Mouse (Mus musculus): ENCODE measurements at regions not wholly inside any gene's neighbourhood (a gene's known extent, or its start where the extent isn't known, plus 50 kb on each side); places are given as distances from the start of the nearest gene placed in this dataset. TPM values are rescaled to one million over a fixed set of nuclear protein-coding genes. Genes with fewer than 3 reads are reported as not detected.

DNA sequence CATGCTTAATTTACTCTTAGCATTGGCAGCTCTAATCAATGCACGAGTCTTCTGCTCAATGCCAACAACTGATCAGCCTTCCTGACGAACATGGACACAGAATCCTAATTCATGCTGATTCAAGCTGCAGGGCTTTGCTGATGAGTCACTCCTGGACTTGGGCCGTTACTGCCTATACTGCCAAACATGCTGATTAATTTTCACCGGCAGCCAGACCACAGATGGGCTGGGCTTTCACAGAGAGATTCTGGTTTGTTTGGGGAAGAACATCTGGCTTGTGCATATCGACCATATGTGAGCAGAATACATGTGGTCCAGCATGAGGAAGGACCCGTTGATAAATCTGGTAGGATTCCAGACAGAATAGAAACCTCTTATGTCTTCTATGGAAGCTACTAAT, 358.9 kb downstream of the Xylt1 start:
- 38% methylated on average over 6 of the region's 6 CpGs for WGBS
- Histone ChIP-seq H3K4me3 (ENCODE audit: low read depth, low read length) (no peak overlapping the region), H3K27ac (ENCODE audit: low read depth) (no peak overlapping the region), H3K36me3 (ENCODE audit: control insufficient read depth, insufficient read depth, low read length) (no peaks in the 10 kb centered on the region), H3K9me3 (ENCODE audit: control insufficient read depth, low read length) (no peaks in the 10 kb centered on the region), H3K4me1 (replicated peaks; ENCODE audit: control insufficient read depth, insufficient read depth, low read length) (no peaks in the 10 kb centered on the region; the same call in 1 of the 2 replicates), H3K9ac (ENCODE audit: low read length) (no peak overlapping the region), H3K27me3 (replicated peaks; ENCODE audit: control insufficient read depth, insufficient read depth, low read length) (no peaks in the 10 kb centered on the region), H3K4me2 (ENCODE audit: low read length) (no peak overlapping the region)
- ATAC-seq (replicated peaks; ENCODE audit: low FRiP score, low TSS enrichment, low read depth) (peak; percentile 68; the same call in 1 of the 2 replicates), DNase-seq (ENCODE audit: low spot score) (no peak)

DNA sequence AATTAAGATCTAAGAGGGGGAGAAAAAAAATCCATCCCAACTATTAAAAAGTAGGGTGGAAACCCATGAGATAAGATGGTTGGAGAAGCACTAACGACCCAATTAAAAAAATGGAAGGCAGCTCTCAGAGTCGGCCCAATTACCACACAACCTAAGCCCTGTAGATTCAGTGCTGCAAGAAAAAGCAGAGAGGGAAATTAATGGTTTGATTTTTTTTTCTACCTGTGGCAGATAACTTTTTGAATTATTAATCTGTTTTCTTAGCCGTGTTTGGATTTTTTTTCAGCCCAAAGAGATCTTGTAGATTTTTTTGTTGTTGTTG, 354.9 kb downstream of the Xylt1 start:
- H3K9me3 ChIP-seq (ENCODE audit: control insufficient read depth, low read length): no peaks in the 10 kb centered on the region
- H3K27me3 ChIP-seq (replicated peaks; ENCODE audit: control insufficient read depth, insufficient read depth, low read length): no peaks in the 10 kb centered on the region
- 73% methylated on average over 3 of the region's 3 CpGs for WGBS
- DNase-seq (ENCODE audit: low spot score): no peak
- no peaks in the 10 kb centered on the region for H3K36me3 ChIP-seq (ENCODE audit: control insufficient read depth, insufficient read depth, low read length)
- no peak overlapping the region for H3K4me3 ChIP-seq (ENCODE audit: low read depth, low read length)
- no peaks in the 10 kb centered on the region; the same call in 1 of the 2 replicates for H3K4me1 ChIP-seq (replicated peaks; ENCODE audit: control insufficient read depth, insufficient read depth, low read length)
- H3K4me2 ChIP-seq (ENCODE audit: low read length): no peak overlapping the region
- no peak overlapping the region for H3K27ac ChIP-seq (ENCODE audit: low read depth)
- no peak overlapping the region for H3K9ac ChIP-seq (ENCODE audit: low read length)
- no peak for ATAC-seq (replicated peaks; ENCODE audit: low FRiP score, low TSS enrichment, low read depth)

DNA sequence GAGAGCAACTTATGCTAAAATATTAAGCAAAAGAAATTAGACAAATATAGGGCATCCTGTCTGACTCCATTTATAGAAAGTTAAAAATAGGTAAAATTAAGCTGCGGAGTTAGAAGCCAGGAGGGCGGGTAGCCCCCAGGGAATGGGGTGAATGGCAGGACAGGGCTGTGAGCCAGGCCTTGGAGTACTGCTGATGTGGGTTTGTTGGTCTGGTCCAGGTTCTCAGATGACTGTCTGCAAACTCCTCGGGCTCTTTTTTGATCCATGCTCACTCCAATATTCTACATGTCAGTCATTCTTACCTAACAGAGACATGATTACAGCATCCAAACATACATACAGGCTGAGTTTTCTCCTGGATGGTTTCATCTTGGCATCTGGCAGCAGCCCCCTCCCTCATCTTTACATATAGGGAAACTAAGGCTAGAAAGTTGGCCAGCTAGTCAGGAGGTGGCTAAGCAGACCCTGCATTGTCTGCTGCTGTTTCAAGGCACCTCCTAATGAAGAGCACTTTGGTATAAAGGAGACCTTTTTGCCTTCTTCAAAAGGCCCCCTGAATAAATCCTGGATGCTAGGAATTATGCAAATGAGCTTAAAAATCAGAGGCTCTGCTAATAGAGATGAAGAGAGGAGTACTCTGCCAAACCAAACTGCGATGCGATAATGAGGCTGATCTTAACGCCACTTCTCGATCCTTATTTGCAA, 354.4 kb downstream of the Xylt1 start:
- DNase-seq (ENCODE audit: low spot score) (no peak), ATAC-seq (replicated peaks; ENCODE audit: low FRiP score, low TSS enrichment, low read depth) (no peak)
- Histone ChIP-seq H3K27me3 (replicated peaks; ENCODE audit: control insufficient read depth, insufficient read depth, low read length) (no peaks in the 10 kb centered on the region), H3K4me1 (replicated peaks; ENCODE audit: control insufficient read depth, insufficient read depth, low read length) (no peaks in the 10 kb centered on the region; the same call in 1 of the 2 replicates), H3K36me3 (ENCODE audit: control insufficient read depth, insufficient read depth, low read length) (no peaks in the 10 kb centered on the region), H3K9ac (ENCODE audit: low read length) (no peak overlapping the region), H3K27ac (ENCODE audit: low read depth) (no peak overlapping the region), H3K4me2 (ENCODE audit: low read length) (no peak overlapping the region), H3K9me3 (ENCODE audit: control insufficient read depth, low read length) (no peaks in the 10 kb centered on the region), H3K4me3 (ENCODE audit: low read depth, low read length) (no peak overlapping the region)
- 94% methylated on average over 7 of the region's 7 CpGs for WGBS

GRCm38 (mm10) chr7:117729067-117729466, 348.3 kb downstream of the Xylt1 start:
- 0 out of 2 replicates have a peak, but pooled peaks cover 4% of the 10 kb centered on the region for H3K9me3 ChIP-seq (ENCODE audit: control insufficient read depth, low read length)
- H3K9ac ChIP-seq (ENCODE audit: low read length): no peak overlapping the region
- DNase-seq (ENCODE audit: low spot score) (no peak), ATAC-seq (replicated peaks; ENCODE audit: low FRiP score, low TSS enrichment, low read depth) (no peak)
- WGBS: 74% methylated on average over 4 of the region's 4 CpGs
- H3K27me3 ChIP-seq (replicated peaks; ENCODE audit: control insufficient read depth, insufficient read depth, low read length): no peaks in the 10 kb centered on the region
- no peaks in the 10 kb centered on the region for H3K36me3 ChIP-seq (ENCODE audit: control insufficient read depth, insufficient read depth, low read length)
- no peaks in the 10 kb centered on the region for H3K4me1 ChIP-seq (replicated peaks; ENCODE audit: control insufficient read depth, insufficient read depth, low read length)
- no peak overlapping the region for H3K4me2 ChIP-seq (ENCODE audit: low read length)
- no peak overlapping the region for H3K27ac ChIP-seq (ENCODE audit: low read depth)
- H3K4me3 ChIP-seq (ENCODE audit: low read depth, low read length): no peak overlapping the region

Small RNAs in the stretch of these regions (microRNA-seq; reads per million reads assigned to microRNA genes)
- gene Gm24063: not detected

All from intestine, embryonic 14.5 days (tissue).